Mouse (Mus musculus): Measurements from ENCODE around the gene St8sia1. TPM values are rescaled to one million over a fixed set of nuclear protein-coding genes. Genes with fewer than 3 reads are reported as not detected.

St8sia1 gene
- total and polyA plus RNA-seq, 3 experiments = 0.01 TPM; not detected in 2

GRCm38 (mm10) chr6:142847914-142848674, 116.2 kb downstream of the St8sia1 start:
- no peaks in the 10 kb centered on the region for H3K79me2 ChIP-seq (ENCODE audit: control insufficient read depth, insufficient read depth, low read length, poor library complexity)
- no peaks in the 10 kb centered on the region for H3K27me3 ChIP-seq (ENCODE audit: control insufficient read depth in 1 of 2, insufficient read depth in 2 of 2, low read length in 2 of 2)
- H3K9me3 ChIP-seq (replicated peaks; ENCODE audit: insufficient read depth, low read length) = no peaks in the 10 kb centered on the region
- H3K4me3 ChIP-seq (ENCODE audit: control insufficient read depth in 1 of 2, insufficient read depth in 1 of 2, low read depth in 2 of 2, low read length in 2 of 2) = no peak overlapping the region
- DNase-seq (ENCODE audit: low read depth, low spot score) = no peak
- H3K36me3 ChIP-seq (ENCODE audit: control insufficient read depth in 1 of 2, insufficient read depth in 2 of 2, low read length in 2 of 2) = no peaks in the 10 kb centered on the region
- H3K4me1 ChIP-seq (ENCODE audit: control insufficient read depth in 1 of 2, insufficient read depth in 2 of 2, low read length in 2 of 2) = no peaks in the 10 kb centered on the region
- H3K27ac ChIP-seq (ENCODE audit: control insufficient read depth, low read depth, low read length) = no peak overlapping the region
- H3K9ac ChIP-seq (ENCODE audit: control insufficient read depth, low read depth, low read length, poor library complexity, severe bottlenecking) = no peak overlapping the region
- no peak for TF ChIP-seq CHD1 (IDR thresholded peaks at IDR 0.05; ENCODE audit: low read depth, low read length)
- no peak for TF ChIP-seq MEF2A (IDR thresholded peaks at IDR 0.05; ENCODE audit: extremely low read depth, insufficient replicate concordance, low read depth, low read length, poor library complexity, severe bottlenecking)
- no peak for TF ChIP-seq TAL1 (IDR thresholded peaks at IDR 0.05; ENCODE audit: low read length)
- TF ChIP-seq HCFC1 (IDR thresholded peaks at IDR 0.05; ENCODE audit: low read depth, low read length) = no peak
- no peak for TF ChIP-seq MYB (IDR thresholded peaks at IDR 0.05; ENCODE audit: low read depth, low read length)
- no peak for TF ChIP-seq E2F4 (IDR thresholded peaks at IDR 0.05; ENCODE audit: borderline replicate concordance, low read depth, low read length)
- no peak for TF ChIP-seq ZKSCAN1 (IDR thresholded peaks at IDR 0.05; ENCODE audit: low read depth, low read length)
- no peak for TF ChIP-seq MAX (IDR thresholded peaks at IDR 0.05; ENCODE audit: low read length)
- TF ChIP-seq GATA1 (IDR thresholded peaks at IDR 0.05; ENCODE audit: low read depth, low read length) = no peak
- TF ChIP-seq SIN3A (IDR thresholded peaks at IDR 0.05; ENCODE audit: low read length) = no peak
- no peak for TF ChIP-seq RCOR1 (IDR thresholded peaks at IDR 0.05; ENCODE audit: low read depth, low read length)
- TF ChIP-seq NELFE (IDR thresholded peaks at IDR 0.05; ENCODE audit: low read depth, low read length) = no peak
- TF ChIP-seq NRF1 (IDR thresholded peaks at IDR 0.05; ENCODE audit: insufficient read depth, low read depth, low read length, poor library complexity, severe bottlenecking) = no peak
- TF ChIP-seq USF1 (IDR thresholded peaks at IDR 0.05; ENCODE audit: low read depth, low read length) = no peak
- TF ChIP-seq ELF1 (IDR thresholded peaks at IDR 0.05; ENCODE audit: low read depth, low read length) = no peak
- TF ChIP-seq MXI1 (IDR thresholded peaks at IDR 0.05; ENCODE audit: low read depth, low read length) = no peak
- no peak for TF ChIP-seq UBTF (IDR thresholded peaks at IDR 0.05; ENCODE audit: borderline replicate concordance, insufficient read depth, low read depth, low read length)
- TF ChIP-seq ZMIZ1 (IDR thresholded peaks at IDR 0.05; ENCODE audit: low read depth, low read length) = no peak

DNA sequence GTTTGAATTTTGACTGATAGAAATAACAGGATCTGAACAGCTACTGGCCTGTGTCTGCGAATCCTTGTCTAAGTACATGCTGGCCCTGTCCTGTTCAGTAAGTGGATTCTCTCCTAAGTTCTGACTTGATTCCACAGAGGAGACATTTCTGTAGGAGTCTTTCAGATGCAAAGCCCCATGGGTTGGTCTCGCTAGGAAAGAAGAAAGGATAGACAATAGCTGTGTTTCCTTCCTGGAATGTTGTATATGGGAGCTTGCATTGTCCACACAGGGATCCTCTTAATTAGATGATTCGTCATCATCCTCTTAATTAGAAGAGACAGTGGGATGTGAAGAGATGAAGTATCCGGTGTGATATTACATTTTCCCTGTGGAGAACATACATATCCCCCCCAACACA, 117.4 kb downstream of the St8sia1 start:
- no peaks in the 10 kb centered on the region for H3K79me2 ChIP-seq (ENCODE audit: control insufficient read depth, insufficient read depth, low read length, poor library complexity)
- TF ChIP-seq NRF1 (IDR thresholded peaks at IDR 0.05; ENCODE audit: insufficient read depth, low read depth, low read length, poor library complexity, severe bottlenecking) (no peak), CHD1 (IDR thresholded peaks at IDR 0.05; ENCODE audit: low read depth, low read length) (no peak)
- H3K27ac ChIP-seq (ENCODE audit: control insufficient read depth, low read depth, low read length) = no peak overlapping the region
- DNase-seq (ENCODE audit: low read depth, low spot score) = no peak
- H3K36me3 ChIP-seq (ENCODE audit: control insufficient read depth in 1 of 2, insufficient read depth in 2 of 2, low read length in 2 of 2) = no peaks in the 10 kb centered on the region
- H3K9ac ChIP-seq (ENCODE audit: control insufficient read depth, low read depth, low read length, poor library complexity, severe bottlenecking) = no peak overlapping the region
- no peaks in the 10 kb centered on the region for H3K4me1 ChIP-seq (ENCODE audit: control insufficient read depth in 1 of 2, insufficient read depth in 2 of 2, low read length in 2 of 2)
- H3K27me3 ChIP-seq (ENCODE audit: control insufficient read depth in 1 of 2, insufficient read depth in 2 of 2, low read length in 2 of 2) = no peaks in the 10 kb centered on the region
- H3K4me3 ChIP-seq (ENCODE audit: control insufficient read depth in 1 of 2, insufficient read depth in 1 of 2, low read depth in 2 of 2, low read length in 2 of 2) = no peak overlapping the region
- no peaks in the 10 kb centered on the region for H3K9me3 ChIP-seq (replicated peaks; ENCODE audit: insufficient read depth, low read length)
